Comparison of ENCODE assay signal across 10 mouse cellular contexts in the genomic region with DNA sequence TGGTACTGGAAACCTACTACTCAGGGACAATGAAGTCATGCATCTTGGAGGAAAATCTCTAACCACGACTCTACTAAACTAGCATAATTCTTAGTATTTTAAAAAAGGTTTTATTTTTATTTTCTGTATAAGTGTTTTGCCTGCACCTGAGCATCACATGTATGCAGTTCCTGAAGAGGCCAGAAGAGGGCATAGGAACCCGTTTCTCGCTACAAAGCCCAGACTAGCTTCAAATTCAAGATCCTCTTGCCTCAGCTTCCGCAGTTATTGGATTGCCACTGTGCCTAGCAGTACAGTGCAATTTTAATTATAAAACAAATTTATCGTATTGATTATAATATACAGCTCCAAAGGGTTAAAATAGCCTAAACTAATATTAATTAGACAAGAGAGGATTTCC. TPM values are rescaled to one million over a fixed set of nuclear protein-coding genes. Genes with fewer than 3 reads are reported as not detected.
DNase-seq lines count a peak whose midpoint lies in the region; ATAC-seq and TF ChIP-seq lines count a peak whose summit lies in the region.
"Had no signal": no experiment of that assay in that cellular context is flagged by ENCODE, and none has a peak within 500 bp of the region (broad histone marks: within the 10 kb centered on the region; RNA-seq: fewer than 3 reads in every experiment).

No protein-coding gene starts in this region.

- no peak overlapping the region for H3K4me3 ChIP-seq in G1E (ENCODE audit: low read depth, low read length)
- H3K4me3 ChIP-seq: embryonic facial prominence, embryonic 12.5 days; limb, embryonic 13.5 days had no signal

- peak; percentile 49 for ATAC-seq in G1E (ENCODE audit: extremely low read depth, insufficient number of reproducible peaks, low FRiP score, poor library complexity, severe bottlenecking)
- ATAC-seq in neutrophil, adult 5-6 weeks (ENCODE audit: extremely low read depth, insufficient number of reproducible peaks, low FRiP score, poor library complexity, severe bottlenecking) = peak; percentile 61; the same call in 1 of the 2 replicates

- no peaks in the 10 kb centered on the region for H3K9me3 ChIP-seq in G1E (replicated peaks)
- H3K9me3 ChIP-seq: embryonic facial prominence, embryonic 12.5 days; limb, embryonic 13.5 days had no signal

- intact Hi-C loops in heart, postnatal 25 days (cut with DNase I) = no loop called here

- H3K36me3 ChIP-seq in G1E (replicated peaks) = no peaks in the 10 kb centered on the region
- H3K36me3 ChIP-seq: embryonic facial prominence, embryonic 12.5 days; limb, embryonic 13.5 days had no signal

- peak; percentile 59 for TF ChIP-seq CTCF in G1E (IDR thresholded peaks at IDR 0.05; ENCODE audit: low read depth, low read length)

- peak; percentile 20 to 49 for DNase-seq in heart, adult 18-20 months
- no peak for DNase-seq in heart, postnatal 25 days (ENCODE audit: low spot score)
- DNase-seq in 3T3-L1 (ENCODE audit: low read depth, low spot score) = peak; percentile 83
- peak; percentile 21 for DNase-seq in G1E (ENCODE audit: low spot score)
- peak; percentile 59 for DNase-seq in embryo, embryonic 11 days
- peak; percentile 40 for DNase-seq in kidney, postnatal 14 days
- DNase-seq in ovary, postnatal 36 days (ENCODE audit: low spot score) = no peak

- no peaks in the 10 kb centered on the region for H3K27me3 ChIP-seq in G1E (ENCODE audit: insufficient read depth, low read length)
- H3K27me3 ChIP-seq: embryonic facial prominence, embryonic 12.5 days; limb, embryonic 13.5 days had no signal

- peaks cover 26% of the 10 kb centered on the region for H3K4me1 ChIP-seq in G1E (ENCODE audit: insufficient read depth, low read depth, low read length)
- H3K4me1 ChIP-seq: embryonic facial prominence, embryonic 12.5 days; limb, embryonic 13.5 days had no signal

RNA-seq across cellular contexts. Expression of a gene that starts 31.0 kb away (rescaled TPM):
- total RNA-seq in heart, adult 18-20 months (2021) = 10 to 100 TPM; 19.3 to 21.4 TPM
- total RNA-seq in heart, postnatal 25 days (2021) = 10 to 100 TPM; 22.2 to 24.5 TPM
- total RNA-seq in G1E (2014; fragmentation: Nextera tagmentation) (36.4 and 39.4 TPM in 2 replicates), G1E (2017) (33.9 and 34.8 TPM in 2 replicates)
- 4.7 and 5.5 TPM in 2 replicates for polyA plus RNA-seq in G1E (2012)
- total RNA-seq in neutrophil, adult 5-6 weeks (2017) = 40.6 and 46.7 TPM in 2 replicates

RNA-seq across cellular contexts. Expression of a gene that starts 31.6 kb away (rescaled TPM):
- total RNA-seq in heart, adult 18-20 months (2021) = 1 to 10 TPM; 3.4 to 5.5 TPM
- total RNA-seq in heart, postnatal 25 days (2021) = 1 to 10 TPM; 2.6 to 4.0 TPM
- total RNA-seq in G1E (2014; fragmentation: Nextera tagmentation) (2.7 and 2.8 TPM in 2 replicates), G1E (2017) (1.3 and 1.6 TPM in 2 replicates)
- 0.51 and 0.55 TPM in 2 replicates for polyA plus RNA-seq in G1E (2012)
- 1.5 and 2.2 TPM in 2 replicates for total RNA-seq in neutrophil, adult 5-6 weeks (2017)

Comparison
In these comparisons a context has a peak if more than half of its experiments do, and no peak if none do; other contexts are left out.
1. DNase-seq: peak in heart, adult 18-20 months (2 of 2), 3T3-L1 (single experiment), G1E (single experiment), embryo, embryonic 11 days (single experiment) and kidney, postnatal 14 days (single experiment); none in heart, postnatal 25 days (single experiment) and ovary, postnatal 36 days (single experiment).